Mouse (Mus musculus): ENCODE results near the gene Olfr658. TPM values are rescaled to one million over a fixed set of nuclear protein-coding genes. Genes with fewer than 3 reads are reported as not detected.

Gene Olfr658
- total RNA-seq (2012; rRNA removed) (not detected in 2 replicates), polyA plus RNA-seq (2012; ENCODE audit: insufficient read depth in 1 of 2, insufficient read length in 2 of 2, low read depth in 1 of 2, low replicate concordance in 2 of 2, missing spikeins in 1 of 2) (not detected)

- Histone ChIP-seq H3K4me1 (ENCODE audit: control insufficient read depth in 1 of 2, insufficient read depth in 2 of 2, low read length in 2 of 2) (no peaks in the 10 kb centered on the region), H3K9me3 (replicated peaks; ENCODE audit: insufficient read depth, low read length) (no peaks in the 10 kb centered on the region), H3K4me3 (ENCODE audit: control insufficient read depth in 1 of 2, insufficient read depth in 1 of 2, low read depth in 2 of 2, low read length in 2 of 2) (no peak within 1 kb of the TSS), H3K9ac (ENCODE audit: control insufficient read depth, low read depth, low read length, poor library complexity, severe bottlenecking) (no peak within 1 kb of the TSS), H3K79me2 (ENCODE audit: control insufficient read depth, insufficient read depth, low read length, poor library complexity) (no peaks in the 10 kb centered on the region), H3K36me3 (ENCODE audit: control insufficient read depth in 1 of 2, insufficient read depth in 2 of 2, low read length in 2 of 2) (no peaks in the 10 kb centered on the region), H3K27ac (ENCODE audit: control insufficient read depth, low read depth, low read length) (no peak within 1 kb of the TSS), H3K27me3 (ENCODE audit: control insufficient read depth in 1 of 2, insufficient read depth in 2 of 2, low read length in 2 of 2) (no peaks in the 10 kb centered on the region)
- no peak for TF ChIP-seq TBP (IDR thresholded peaks at IDR 0.05; ENCODE audit: low read depth, low read length)
- no peak for TF ChIP-seq ELF1 (IDR thresholded peaks at IDR 0.05; ENCODE audit: low read depth, low read length)
- TF ChIP-seq GATA1 (IDR thresholded peaks at IDR 0.05; ENCODE audit: low read depth, low read length) = no peak
- no peak for TF ChIP-seq EP300 (IDR thresholded peaks at IDR 0.05; ENCODE audit: low read depth in 1 of 2, low read length in 2 of 2)
- no peak for TF ChIP-seq USF2 (IDR thresholded peaks at IDR 0.05; ENCODE audit: borderline replicate concordance in 1 of 2, insufficient read depth in 1 of 2, low read depth in 1 of 2, low read length in 2 of 2)
- TF ChIP-seq USF1 (IDR thresholded peaks at IDR 0.05; ENCODE audit: low read depth, low read length) = no peak
- TF ChIP-seq RCOR1 (IDR thresholded peaks at IDR 0.05; ENCODE audit: low read depth, low read length) = no peak
- TF ChIP-seq KAT2A (conservative IDR thresholded peaks at IDR 0.05; ENCODE audit: low read depth, low read length) = no peak
- no peak for TF ChIP-seq SIN3A (IDR thresholded peaks at IDR 0.05; ENCODE audit: low read length)
- no peak for TF ChIP-seq MYC (IDR thresholded peaks at IDR 0.05; ENCODE audit: low read depth, low read length)
- TF ChIP-seq ZMIZ1 (IDR thresholded peaks at IDR 0.05; ENCODE audit: low read depth, low read length) = no peak
- no peak for TF ChIP-seq ZKSCAN1 (IDR thresholded peaks at IDR 0.05; ENCODE audit: low read depth, low read length)
- no peak for TF ChIP-seq MEF2A (IDR thresholded peaks at IDR 0.05; ENCODE audit: extremely low read depth, insufficient replicate concordance, low read depth, low read length, poor library complexity, severe bottlenecking)
- no peak for TF ChIP-seq BHLHE40 (IDR thresholded peaks at IDR 0.05; ENCODE audit: borderline replicate concordance, low read depth, low read length)
- TF ChIP-seq MXI1 (IDR thresholded peaks at IDR 0.05; ENCODE audit: low read depth, low read length) = no peak
- no peak for TF ChIP-seq CTCF (IDR thresholded peaks at IDR 0.05 in 2 of 3, conservative IDR thresholded peaks at IDR 0.05 in 1 of 3; ENCODE audit: control insufficient read depth in 1 of 3, insufficient read depth in 1 of 3, low read depth in 2 of 3, low read length in 3 of 3, poor library complexity in 1 of 3, severe bottlenecking in 1 of 3)
- TF ChIP-seq UBTF (IDR thresholded peaks at IDR 0.05; ENCODE audit: borderline replicate concordance, insufficient read depth, low read depth, low read length) = no peak
- no peak for TF ChIP-seq CHD1 (IDR thresholded peaks at IDR 0.05; ENCODE audit: low read depth, low read length)
- no peak for TF ChIP-seq E2F4 (IDR thresholded peaks at IDR 0.05; ENCODE audit: borderline replicate concordance, low read depth, low read length)
- TF ChIP-seq MAFK (IDR thresholded peaks at IDR 0.05; ENCODE audit: borderline replicate concordance, low read depth, low read length) = no peak
- DNase-seq (ENCODE audit: low read depth, low spot score) = no peak
These were observed at the start of gene Olfr658 for GRCm38 (mm10) chr7:104646841-104647482. Gene Olfr658 (minus strand): TSS chr7:104647305.

All from MEL (cell line).